Mouse (Mus musculus) lung, adult 2 months (tissue): ENCODE results near the gene A830018L16Rik.

Experiments
- CTCF ChIP-seq: fragments of 200-500 bp; IDR thresholded peaks from 2 replicates; pipeline ENCODE4 v1.5.1; 2011; ENCODE audit warnings: mild to moderate bottlenecking, low read length, control low read depth; ENCODE audit not compliant: insufficient read depth
- POLR2A ChIP-seq: fragments of 200-500 bp; IDR thresholded peaks from 2 replicates; pipeline ENCODE4 v1.6.1; 2011; ENCODE audit warnings: low read depth, mild to moderate bottlenecking, control low read depth, low read length, borderline replicate concordance; ENCODE audit errors: extremely low read depth

DNA sequence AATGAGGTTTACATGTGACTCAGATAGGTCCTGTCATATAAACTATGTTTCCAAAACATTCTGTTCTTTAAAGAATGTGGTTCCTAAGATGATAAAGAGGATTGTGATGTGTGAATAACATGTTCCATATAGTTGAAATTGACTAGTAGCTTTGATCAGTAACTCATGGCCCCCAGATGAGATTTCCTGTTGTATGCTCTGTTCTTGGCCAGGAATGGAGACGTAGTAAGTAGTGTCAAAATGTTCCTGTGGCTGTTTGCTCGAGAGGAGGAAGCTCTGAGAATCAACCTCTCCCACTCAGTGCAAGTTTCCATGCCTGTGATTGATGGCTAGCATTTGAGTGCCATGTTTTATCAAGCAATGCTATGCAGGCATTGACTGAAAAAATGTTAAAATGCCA is 467.8 kb downstream of the A830018L16Rik start:
- TF ChIP-seq CTCF (no peak), POLR2A (no peak)
